Mouse (Mus musculus) kidney, postnatal 14 days (tissue): ENCODE data around the gene Slc4a1.

Source experiments
- DNase-seq: peaks from one replicate; pipeline ENCODE4 v3.0.0; 2022; ENCODE audit warnings: mixed read lengths

The Slc4a1 gene

DNA sequence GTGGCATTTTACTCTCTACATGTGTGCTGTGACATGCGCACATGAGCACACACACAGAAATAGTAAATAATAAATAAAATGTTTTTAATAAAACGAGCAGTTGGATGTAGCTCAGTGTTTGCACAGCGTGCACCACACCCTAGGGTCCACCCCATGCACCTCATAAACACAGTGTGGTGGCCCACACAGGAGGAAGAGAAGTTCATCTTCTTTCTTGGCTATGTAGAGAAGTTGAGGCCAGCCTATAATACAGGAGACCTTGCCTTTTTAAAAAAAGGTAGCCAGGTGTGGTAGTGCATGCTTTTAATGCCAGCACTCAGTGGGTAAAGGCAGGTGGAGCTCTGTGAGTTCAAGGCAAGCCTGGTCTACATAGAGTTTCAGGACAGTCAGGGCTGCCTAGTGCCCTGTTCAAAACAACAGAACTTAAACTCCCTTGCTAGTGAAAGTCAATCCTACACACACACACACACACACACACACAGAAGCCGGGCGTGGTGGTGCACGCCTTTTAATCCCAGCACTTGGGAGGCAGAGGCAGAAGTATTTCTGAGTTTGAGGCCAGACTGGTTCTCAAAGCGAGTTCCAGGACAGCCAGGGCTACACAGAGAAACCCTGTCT, 8.2 kb upstream of the Slc4a1 start:
- DNase-seq, result no peak

- no peak for DNase-seq
These were observed 7.6 kb upstream of the Slc4a1 start for GRCm38 (mm10) chr11:102373646-102374045.

DNA sequence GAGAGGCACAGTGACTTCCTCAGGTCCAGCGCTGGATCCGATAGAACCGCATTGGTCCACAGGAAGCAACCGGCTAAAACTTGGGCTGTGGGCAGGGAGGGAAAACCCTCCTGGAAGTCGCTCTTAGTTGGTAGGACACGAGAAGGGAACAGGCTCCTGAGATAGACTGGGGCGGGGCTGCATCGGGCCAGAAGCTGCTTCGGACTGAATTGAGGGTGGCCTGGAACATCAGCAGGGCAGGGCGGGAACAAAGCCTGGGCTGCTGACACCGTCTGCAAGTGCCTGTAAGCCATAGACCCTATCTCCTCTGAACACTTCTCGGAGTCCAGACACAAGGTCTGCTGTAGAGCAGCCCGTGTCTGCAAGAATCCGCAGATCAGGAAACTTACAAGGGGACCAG, 6.9 kb upstream of the Slc4a1 start:
- DNase-seq, result no peak

GRCm38 (mm10) chr11:102371926-102372685, 6.1 kb upstream of the Slc4a1 start:
- DNase-seq, result no peak

GRCm38 (mm10) chr11:102370285-102370684, 4.3 kb upstream of the Slc4a1 start:
- no peak for DNase-seq

- peak; percentile 56 for DNase-seq
These were observed 3.3 kb upstream of the Slc4a1 start for GRCm38 (mm10) chr11:102369263-102369662.

DNA sequence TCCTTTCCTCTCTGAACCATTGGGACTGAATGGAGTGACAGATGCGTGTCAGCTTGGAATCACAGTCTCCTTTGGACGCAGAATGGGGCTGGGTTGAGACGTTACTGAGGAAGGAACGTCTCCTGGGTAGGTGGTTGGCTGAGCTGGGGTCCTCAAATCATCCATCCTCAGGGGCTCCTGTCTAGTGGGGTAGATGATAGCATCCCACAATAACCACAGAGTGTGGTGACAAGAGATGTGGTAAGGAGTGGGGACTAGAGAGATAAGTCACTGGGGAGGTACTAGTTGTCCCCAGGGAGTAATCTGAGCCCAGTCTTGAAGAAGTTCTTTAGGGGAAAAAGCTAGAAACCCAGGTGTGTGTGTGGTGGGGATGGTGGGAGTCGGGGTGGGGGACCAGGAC, 2.3 kb upstream of the Slc4a1 start:
- no peak for DNase-seq

- DNase-seq, result no peak
These were observed 1.7 kb upstream of the Slc4a1 start for GRCm38 (mm10) chr11:102367504-102368280.

DNA sequence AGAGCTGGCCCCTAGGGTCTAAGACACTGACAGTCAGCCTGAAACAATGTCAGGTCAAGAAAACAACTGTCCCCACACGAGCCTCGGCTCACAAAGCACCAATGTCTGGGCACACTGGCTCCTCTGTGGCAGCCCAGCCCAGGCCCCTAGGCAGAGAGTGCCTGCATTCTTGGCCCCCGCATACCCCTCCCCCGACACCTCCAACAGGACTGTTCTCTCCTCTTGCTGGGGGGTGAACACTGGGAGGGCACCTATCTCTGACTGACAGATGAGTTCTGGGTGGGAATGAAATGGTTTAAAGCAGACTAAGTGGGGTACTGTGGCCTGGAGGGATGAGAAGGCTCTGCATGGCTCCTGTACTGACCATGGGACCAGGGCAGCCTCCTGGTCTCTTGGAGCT, 304 bp downstream of the Slc4a1 start:
- no peak for DNase-seq

DNA sequence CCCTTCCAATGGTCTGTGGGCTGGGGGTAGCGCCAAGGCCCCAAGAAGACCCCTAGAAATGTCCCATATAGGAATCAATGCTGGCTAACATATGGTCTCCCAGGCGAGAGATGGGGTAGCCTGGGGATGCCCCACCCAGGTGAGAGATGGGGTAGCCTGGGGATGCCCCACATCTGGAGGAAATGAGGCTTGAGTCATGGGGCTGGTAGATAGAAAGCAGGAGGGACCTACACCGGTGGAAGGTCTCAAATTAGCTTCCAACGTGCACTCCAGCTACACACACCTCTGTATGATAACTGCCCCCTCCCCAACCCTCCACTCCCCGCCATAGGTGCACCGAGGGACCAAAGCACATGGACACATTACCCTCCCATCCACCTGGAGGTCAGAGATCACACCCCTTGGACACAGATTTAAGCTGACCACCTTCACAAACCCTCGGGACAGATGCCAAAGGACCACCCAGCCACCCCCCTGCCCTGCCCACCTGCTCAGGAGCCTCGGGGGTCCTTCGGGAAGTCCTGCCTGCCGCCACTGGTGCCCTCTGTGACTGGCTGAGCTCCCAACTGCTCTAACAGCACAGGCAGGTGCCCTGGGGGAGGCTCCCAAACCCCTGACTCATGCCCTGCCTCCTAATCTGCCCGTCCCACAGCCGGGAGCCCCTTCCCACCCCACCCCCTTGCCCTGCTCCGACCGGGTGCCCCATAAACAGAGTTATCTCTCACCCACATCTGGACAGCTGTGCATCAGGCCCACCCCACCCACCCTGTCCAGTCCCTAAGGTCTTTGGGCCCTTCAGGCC, 1.2 kb downstream of the Slc4a1 start:
- DNase-seq, result no peak

- no peak for DNase-seq
These were observed 2.4 kb downstream of the Slc4a1 start for GRCm38 (mm10) chr11:102363623-102364022.

GRCm38 (mm10) chr11:102361776-102362495, 4.1 kb downstream of the Slc4a1 start:
- no peak for DNase-seq

GRCm38 (mm10) chr11:102358365-102358764, 7.6 kb downstream of the Slc4a1 start:
- no peak for DNase-seq

DNA sequence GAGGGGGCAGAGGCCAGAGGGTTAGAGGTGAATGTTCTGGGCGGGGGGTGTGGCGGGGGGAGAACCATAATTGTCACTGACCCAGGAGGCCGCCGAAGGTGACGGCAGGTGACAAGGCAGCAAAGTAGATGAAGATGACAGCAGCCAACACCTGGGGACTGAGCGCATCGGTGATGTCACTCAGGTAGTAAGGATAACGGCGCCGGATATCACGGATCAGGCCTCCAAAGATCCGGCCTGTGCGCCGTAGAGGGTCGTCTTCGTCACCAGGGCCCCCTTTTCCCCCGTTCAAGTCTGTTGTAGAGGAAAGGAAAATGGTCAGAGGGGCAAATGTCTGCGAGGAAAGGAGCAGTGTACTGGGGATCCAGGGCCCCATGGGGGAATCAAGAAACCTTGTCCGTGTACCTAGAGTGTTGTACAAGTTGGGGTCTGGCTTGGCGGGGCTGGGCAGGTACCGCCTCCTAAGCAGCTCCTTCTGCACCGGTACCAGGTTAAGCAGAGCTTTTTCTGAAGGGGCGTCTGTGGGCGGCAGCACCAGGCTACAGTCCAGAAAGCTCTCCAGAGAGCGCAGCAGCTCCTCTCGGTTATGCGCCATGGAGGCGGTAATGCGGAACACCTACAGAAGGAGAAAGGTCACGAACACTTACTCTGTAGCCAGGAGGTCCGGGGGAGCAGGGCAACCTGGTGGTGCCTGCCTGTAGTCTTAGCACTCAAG, 9.2 kb downstream of the Slc4a1 start:
- DNase-seq, result no peak

GRCm38 (mm10) chr11:102356190-102356589, 9.8 kb downstream of the Slc4a1 start:
- DNase-seq, result no peak

- no peak for DNase-seq
These were observed 10.5 kb downstream of the Slc4a1 start for GRCm38 (mm10) chr11:102355501-102355900.

DNA sequence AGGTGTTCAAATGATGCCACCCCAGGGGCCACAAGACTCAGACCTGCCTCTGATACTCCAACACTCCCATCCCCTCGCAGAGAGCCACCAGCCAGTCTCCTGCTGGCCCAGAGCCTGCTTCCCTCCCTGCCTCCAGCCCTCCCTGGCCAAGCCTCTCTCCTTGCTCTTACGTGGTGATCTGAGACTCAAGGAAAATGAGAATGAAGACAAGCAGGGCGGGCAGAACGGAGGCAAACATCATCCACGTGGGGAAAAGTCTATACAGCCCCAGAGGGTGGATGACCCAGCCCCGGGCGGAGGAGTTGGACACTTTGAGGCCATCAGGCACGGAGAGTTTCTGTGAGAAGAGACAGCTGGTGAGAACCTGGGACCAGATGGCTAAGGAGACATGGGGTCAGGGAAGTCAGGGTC, 13.0 kb downstream of the Slc4a1 start:
- DNase-seq, result no peak

DNA sequence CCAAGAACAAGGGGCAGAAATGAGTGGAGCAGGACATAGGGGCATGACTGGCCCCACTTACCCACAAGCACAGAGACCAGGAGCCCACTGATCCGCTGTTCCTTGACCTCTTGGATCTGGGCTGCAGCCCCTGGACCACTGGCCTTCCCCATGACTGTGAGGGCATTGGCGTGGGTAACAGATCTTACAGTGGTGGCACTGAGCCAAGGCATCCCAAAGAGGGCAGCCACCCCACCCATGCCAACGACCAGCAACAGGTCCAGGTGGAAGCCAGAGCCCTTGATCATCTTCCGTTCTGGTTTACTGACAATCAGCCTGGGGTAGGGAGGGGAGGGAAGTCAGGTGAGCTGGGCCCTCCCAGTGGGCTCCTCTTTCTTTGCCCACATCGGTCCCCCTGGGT, 13.6 kb downstream of the Slc4a1 start:
- no peak for DNase-seq

DNA sequence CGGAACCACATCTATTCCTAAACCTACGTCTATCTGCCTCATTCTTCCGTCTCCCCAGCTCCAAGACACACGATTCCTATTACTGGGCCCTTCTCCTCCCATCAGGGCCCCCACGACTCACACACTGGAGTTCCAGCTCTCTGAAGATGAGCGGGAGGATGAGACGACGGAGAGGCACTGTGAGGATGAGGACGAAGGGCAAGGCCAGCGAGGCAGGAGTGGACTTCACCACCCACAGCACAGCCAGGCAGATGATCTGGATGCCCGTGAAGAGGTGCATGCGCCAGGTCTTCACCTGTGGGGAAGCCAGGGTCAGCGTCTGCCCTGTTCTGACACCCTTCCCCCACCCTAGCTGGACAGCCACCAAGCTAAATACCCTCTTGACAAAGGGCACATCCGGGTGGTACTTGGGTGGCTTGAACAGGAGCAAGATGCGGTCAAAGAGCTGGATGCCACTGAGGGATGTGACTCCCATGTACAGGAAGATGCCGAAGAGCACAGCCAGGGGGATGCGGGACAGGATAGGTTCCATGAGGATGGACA, 15.0 kb downstream of the Slc4a1 start:
- no peak for DNase-seq

GRCm38 (mm10) chr11:102350416-102350815, 15.6 kb downstream of the Slc4a1 start:
- DNase-seq, result no peak
